Mouse (Mus musculus) left cerebral cortex, adult 9 months (tissue): ENCODE measurements around the gene Exoc3.

Source experiments
- DNase-seq, 2 experiments: peaks; one replicate each; pipeline ENCODE4 v3.0.0; 2022; ENCODE audit warnings: low spot score in 2 of 2

Gene Exoc3

DNA sequence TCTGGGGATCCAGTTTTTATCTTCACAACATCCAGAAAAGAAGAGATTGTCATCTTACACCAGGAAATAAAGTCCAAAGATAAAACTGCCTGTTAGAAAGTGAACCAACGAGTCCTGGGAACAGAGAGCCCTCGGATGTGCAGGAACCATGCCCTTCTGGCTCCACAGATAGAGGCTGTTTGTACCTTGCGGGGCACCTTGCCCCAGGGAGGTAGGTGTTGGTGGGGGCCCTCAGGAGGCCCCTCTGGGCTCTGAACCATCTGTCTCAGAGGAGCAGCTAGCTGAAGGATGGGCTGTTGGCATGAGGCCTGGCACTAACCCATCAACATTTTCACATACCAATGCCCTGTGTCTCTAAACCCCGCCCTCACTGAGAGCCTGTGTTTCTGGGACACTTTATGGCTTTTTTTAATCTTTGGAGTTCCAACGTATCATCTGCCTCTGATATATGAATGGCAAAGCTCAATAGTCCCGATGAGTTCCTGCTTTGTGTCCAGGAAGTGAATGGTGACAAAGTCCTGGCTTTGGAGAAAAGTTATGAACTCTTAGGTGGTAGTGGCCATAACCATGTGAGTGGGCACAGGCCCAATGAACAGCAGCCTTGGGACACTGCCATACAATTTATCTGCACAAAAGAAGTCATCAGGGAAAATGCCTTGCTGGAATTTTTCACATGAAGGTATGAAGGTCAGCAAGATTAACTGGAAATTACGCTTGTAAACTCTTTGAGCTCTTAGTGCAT, 69.5 kb downstream of the Exoc3 start:
- no peak for DNase-seq

DNA sequence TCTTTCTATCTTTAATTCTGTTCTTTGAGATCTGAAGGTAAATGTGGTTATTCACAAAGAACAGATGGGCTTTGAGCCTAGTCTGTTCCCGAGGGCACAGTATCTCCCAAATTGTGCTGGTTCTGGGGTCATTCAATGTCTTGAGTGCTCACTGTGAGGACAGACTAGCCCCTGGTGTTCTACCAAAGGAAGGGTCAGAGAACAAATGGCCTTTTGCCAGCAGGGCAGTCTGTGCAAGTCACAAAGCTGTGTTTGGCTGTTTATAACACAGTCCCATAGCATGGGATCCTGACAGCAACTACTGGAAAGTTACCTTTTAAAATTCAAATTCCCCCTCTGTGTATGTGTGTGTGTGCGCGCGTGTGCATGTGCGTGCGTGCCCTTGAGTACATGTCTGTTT, 78.6 kb downstream of the Exoc3 start:
- no peak for DNase-seq

DNA sequence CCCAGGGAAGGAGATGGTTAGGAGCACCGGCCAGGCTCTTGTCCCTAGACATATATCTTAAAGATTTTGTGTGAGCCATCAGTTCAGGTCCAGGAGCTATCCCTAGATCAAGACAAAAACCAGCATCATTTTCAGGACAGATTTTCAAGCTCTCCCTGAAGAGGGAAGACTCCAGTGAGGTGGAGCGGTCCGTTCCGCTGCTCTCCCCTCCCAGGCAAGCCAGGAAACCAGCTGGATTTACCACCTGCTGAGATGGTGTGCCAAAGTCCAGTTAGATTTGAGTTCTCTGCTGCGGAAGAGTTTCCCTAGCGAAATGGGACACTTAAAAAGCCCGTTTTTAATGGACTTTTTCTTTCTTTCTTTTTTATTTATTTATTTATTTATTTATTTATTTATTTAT, 81.0 kb downstream of the Exoc3 start:
- DNase-seq: no peak

DNA sequence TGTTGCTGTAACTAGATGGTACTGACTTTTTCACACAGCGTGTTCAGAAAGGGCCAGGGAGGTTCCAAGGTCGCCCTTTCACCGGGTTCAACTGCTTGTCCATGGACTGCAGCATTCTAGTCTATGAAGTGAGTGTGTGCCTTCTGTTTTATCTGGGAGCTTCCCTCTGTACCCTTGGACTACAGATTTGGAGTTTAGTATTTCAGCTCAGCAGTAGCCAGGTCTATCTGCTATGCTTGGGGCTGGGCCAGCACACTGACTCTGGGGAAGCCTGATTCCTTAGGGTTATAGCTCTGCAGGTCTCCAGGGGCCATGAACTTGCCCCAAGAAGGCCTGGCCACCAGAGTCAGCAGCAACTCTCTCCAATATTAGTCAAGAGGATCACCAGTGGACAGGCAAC, 85.9 kb downstream of the Exoc3 start:
- no peak for DNase-seq

DNA sequence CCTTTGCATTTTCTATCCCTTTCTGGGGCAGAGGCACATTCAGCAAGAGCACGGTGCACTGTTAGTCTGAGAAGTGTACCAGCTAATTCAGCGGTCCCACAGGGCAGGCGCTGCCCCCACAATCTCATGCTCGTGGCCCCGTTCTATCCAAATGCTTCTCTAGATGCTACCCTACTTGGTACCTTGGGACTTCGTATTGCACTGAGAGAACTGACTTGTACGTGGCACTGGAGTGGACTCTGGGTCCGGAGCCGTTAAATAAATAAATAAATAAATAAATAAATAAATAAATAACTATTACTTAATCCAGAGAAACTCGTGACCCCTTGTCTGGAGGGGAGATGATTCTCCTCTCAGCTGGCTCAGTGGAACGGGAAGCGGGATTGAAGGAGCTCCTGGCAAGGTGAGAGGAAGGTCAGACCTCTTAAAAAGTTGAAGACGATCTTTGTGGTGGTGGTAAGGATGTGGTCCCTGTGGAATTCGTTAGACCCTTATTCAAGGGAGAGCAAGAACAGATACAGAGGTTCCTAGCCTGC, 86.7 kb downstream of the Exoc3 start:
- no peak for DNase-seq

DNA sequence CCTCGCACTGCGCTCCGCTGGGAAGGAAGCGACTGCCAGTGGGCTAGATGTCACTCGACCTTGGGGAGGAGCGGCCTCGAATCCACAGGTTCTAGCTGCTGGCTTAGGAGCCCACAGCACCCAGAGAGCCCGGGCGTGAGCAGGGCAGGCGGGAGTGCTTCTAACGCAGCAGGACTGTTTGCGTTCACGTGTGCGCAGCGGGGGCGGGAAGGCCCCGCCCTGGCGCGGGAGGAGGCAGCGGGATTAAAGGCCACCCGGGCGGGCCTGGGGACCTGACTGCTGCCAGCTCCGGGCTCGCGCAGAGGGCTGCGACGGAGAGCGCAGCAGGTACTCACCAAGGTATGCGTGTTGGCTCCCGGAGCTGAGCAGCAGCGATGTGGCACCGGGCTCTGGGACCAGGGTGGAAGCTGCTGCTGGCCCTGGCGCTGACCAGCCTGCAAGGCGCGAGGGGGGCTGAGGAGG, 87.4 kb downstream of the Exoc3 start, which contains the start of gene Slc9a3:
Gene Slc9a3, plus strand, starts transcription at position 317 of the 462 bp plus-strand sequence.
- DNase-seq: peak in 1 of 2 experiments; percentile 12
